Mouse (Mus musculus): ENCODE measurements around the gene Ero1l. TPM values are rescaled to one million over a fixed set of nuclear protein-coding genes. Genes with fewer than 3 reads are reported as not detected.

Ero1l gene
- polyA plus RNA-seq, 1 experiment, result 9.4 TPM

DNA sequence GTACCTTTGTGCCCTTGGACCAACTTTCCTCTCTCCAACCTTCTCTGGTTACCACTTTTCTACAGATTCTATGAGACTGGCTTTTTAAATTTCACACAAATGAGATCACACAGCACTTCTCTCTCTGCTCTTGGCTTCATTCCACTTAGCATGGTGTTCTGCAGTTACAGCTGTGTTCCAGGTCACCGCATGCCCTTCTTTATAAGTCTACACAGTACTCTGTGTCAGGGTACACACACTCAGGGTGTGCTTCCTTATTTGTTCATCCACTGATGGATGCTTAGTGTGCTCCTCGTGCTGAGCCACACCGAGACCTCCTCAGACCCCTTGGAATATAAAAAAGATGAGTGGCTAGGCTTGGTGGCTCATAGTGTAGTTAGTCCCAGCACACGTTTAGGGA is 1.5 kb upstream of the Ero1l start:
- Histone ChIP-seq H3K4me1 (ENCODE audit: control insufficient read depth, insufficient read depth, low read length) (no peaks in the 10 kb centered on the region), H3K36me3 (ENCODE audit: control insufficient read depth, insufficient read depth, low read length) (no peaks in the 10 kb centered on the region), H3K4me3 (ENCODE audit: insufficient read depth, low read depth, low read length) (no peak overlapping the region), H3K27me3 (replicated peaks; ENCODE audit: control insufficient read depth, insufficient read depth, low read length) (no peaks in the 10 kb centered on the region), H3K27ac (ENCODE audit: insufficient read depth, low read depth, low read length) (no peak overlapping the region)
- no peak for DNase-seq
- TF ChIP-seq POLR2A (IDR thresholded peaks at IDR 0.05; ENCODE audit: low read depth, low read length) (no peak), CTCF (conservative IDR thresholded peaks at IDR 0.05; ENCODE audit: insufficient read depth, insufficient read length, low read depth, low read length) (no peak)
- 57% methylated on average over 4 of the region's 4 CpGs for WGBS

DNA sequence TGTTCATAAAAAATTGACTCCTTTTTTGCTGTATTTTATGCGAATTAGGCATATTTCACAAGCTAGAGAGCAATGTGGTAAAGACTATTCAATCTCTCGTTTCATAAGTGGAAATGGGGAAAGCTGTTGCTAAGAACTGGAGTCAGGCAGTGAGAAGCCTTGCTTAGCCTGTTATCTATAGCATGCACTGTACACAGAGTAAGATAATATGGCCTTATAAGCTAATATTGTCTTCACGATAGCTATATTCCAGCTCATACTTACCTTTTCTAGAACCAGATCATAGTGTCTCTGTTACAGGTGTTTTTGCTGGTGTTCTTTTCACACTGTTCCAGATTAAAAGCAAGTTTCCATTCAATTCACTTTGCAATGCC is 653 bp upstream of the Ero1l start:
- Histone ChIP-seq H3K36me3 (ENCODE audit: control insufficient read depth, insufficient read depth, low read length) (no peaks in the 10 kb centered on the region), H3K27me3 (replicated peaks; ENCODE audit: control insufficient read depth, insufficient read depth, low read length) (no peaks in the 10 kb centered on the region), H3K4me1 (ENCODE audit: control insufficient read depth, insufficient read depth, low read length) (no peaks in the 10 kb centered on the region), H3K4me3 (ENCODE audit: insufficient read depth, low read depth, low read length) (no peak overlapping the region), H3K27ac (ENCODE audit: insufficient read depth, low read depth, low read length) (no peak overlapping the region)
- DNase-seq, result no peak
- TF ChIP-seq CTCF (conservative IDR thresholded peaks at IDR 0.05; ENCODE audit: insufficient read depth, insufficient read length, low read depth, low read length) (no peak), POLR2A (IDR thresholded peaks at IDR 0.05; ENCODE audit: low read depth, low read length) (no peak)
- 68% methylated on average over 3 of the region's 3 CpGs for WGBS

GRCm38 (mm10) chr14:45317921-45318411 is 605 bp downstream of the Ero1l start:
- WGBS, result 3% methylated on average over 38 of the region's 38 CpGs
- no peaks in the 10 kb centered on the region for H3K27me3 ChIP-seq (replicated peaks; ENCODE audit: control insufficient read depth, insufficient read depth, low read length)
- no peaks in the 10 kb centered on the region for H3K36me3 ChIP-seq (ENCODE audit: control insufficient read depth, insufficient read depth, low read length)
- peak; percentile 45 for DNase-seq
- peak overlapping the region; percentile 31 for H3K27ac ChIP-seq (ENCODE audit: insufficient read depth, low read depth, low read length)
- no peaks in the 10 kb centered on the region for H3K4me1 ChIP-seq (ENCODE audit: control insufficient read depth, insufficient read depth, low read length)
- H3K4me3 ChIP-seq (ENCODE audit: insufficient read depth, low read depth, low read length), result peak overlapping the region; percentile 74
- no peak for TF ChIP-seq POLR2A (IDR thresholded peaks at IDR 0.05; ENCODE audit: low read depth, low read length)
- no peak for TF ChIP-seq CTCF (conservative IDR thresholded peaks at IDR 0.05; ENCODE audit: insufficient read depth, insufficient read length, low read depth, low read length)

DNA sequence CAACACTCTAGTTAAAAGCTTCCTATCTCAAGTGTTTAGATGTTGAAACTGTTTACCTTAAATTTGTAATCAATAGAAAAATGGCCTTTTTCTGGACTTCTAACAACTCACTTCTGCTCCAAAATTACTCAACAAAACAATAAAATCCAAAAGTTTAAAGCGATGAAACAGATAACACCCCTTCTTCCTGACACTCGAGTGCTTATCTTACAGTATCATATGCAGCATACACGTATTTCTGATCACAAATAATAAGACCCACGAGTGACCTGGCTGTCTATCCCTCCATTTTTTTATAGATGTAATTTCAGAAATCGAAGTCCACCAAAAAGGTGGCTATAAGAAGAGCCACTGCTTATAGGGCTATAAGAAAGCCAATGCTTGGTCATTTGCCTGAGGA is 1.6 kb downstream of the Ero1l start:
- no peaks in the 10 kb centered on the region for H3K4me1 ChIP-seq (ENCODE audit: control insufficient read depth, insufficient read depth, low read length)
- H3K36me3 ChIP-seq (ENCODE audit: control insufficient read depth, insufficient read depth, low read length), result no peaks in the 10 kb centered on the region
- no peak overlapping the region for H3K27ac ChIP-seq (ENCODE audit: insufficient read depth, low read depth, low read length)
- no peaks in the 10 kb centered on the region for H3K27me3 ChIP-seq (replicated peaks; ENCODE audit: control insufficient read depth, insufficient read depth, low read length)
- no peak for TF ChIP-seq POLR2A (IDR thresholded peaks at IDR 0.05; ENCODE audit: low read depth, low read length)
- TF ChIP-seq CTCF (conservative IDR thresholded peaks at IDR 0.05; ENCODE audit: insufficient read depth, insufficient read length, low read depth, low read length), result no peak
- no peak overlapping the region for H3K4me3 ChIP-seq (ENCODE audit: insufficient read depth, low read depth, low read length)
- WGBS, result 82% methylated on average over 5 of the region's 5 CpGs
- no peak for DNase-seq

DNA sequence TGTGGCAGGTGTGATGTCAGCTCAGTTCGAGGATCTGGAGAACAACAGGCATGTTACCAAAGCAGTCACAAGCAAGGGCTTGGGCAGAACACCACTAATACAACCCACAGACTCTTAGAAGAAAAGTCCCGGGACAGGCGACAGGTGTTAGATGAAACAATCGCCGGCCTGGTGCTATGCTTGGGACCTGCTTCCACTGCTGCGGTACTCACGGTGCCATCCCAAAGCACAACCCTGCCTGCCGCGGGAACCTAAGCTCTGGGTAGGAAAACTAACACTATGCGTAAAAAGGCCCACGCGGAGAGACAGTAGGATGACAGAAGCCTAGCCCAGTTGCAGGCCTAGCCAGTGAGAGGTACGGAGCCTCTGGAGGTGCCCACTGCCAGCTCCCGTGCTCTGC is 8.5 kb downstream of the Ero1l start:
- Histone ChIP-seq H3K4me3 (ENCODE audit: insufficient read depth, low read depth, low read length) (no peak overlapping the region), H3K27ac (ENCODE audit: insufficient read depth, low read depth, low read length) (no peak overlapping the region), H3K36me3 (ENCODE audit: control insufficient read depth, insufficient read depth, low read length) (no peaks in the 10 kb centered on the region), H3K27me3 (replicated peaks; ENCODE audit: control insufficient read depth, insufficient read depth, low read length) (no peaks in the 10 kb centered on the region), H3K4me1 (ENCODE audit: control insufficient read depth, insufficient read depth, low read length) (no peaks in the 10 kb centered on the region)
- no peak for TF ChIP-seq CTCF (conservative IDR thresholded peaks at IDR 0.05; ENCODE audit: insufficient read depth, insufficient read length, low read depth, low read length)
- TF ChIP-seq POLR2A (IDR thresholded peaks at IDR 0.05; ENCODE audit: low read depth, low read length), result no peak
- no peak for DNase-seq
- 92% methylated on average over 14 of the region's 14 CpGs for WGBS

- Histone ChIP-seq H3K36me3 (ENCODE audit: control insufficient read depth, insufficient read depth, low read length) (no peaks in the 10 kb centered on the region), H3K27me3 (replicated peaks; ENCODE audit: control insufficient read depth, insufficient read depth, low read length) (no peaks in the 10 kb centered on the region), H3K27ac (ENCODE audit: insufficient read depth, low read depth, low read length) (no peak overlapping the region), H3K4me3 (ENCODE audit: insufficient read depth, low read depth, low read length) (no peak overlapping the region), H3K4me1 (ENCODE audit: control insufficient read depth, insufficient read depth, low read length) (no peaks in the 10 kb centered on the region)
- 83% methylated on average over 13 of the region's 13 CpGs for WGBS
- no peak for TF ChIP-seq CTCF (conservative IDR thresholded peaks at IDR 0.05; ENCODE audit: insufficient read depth, insufficient read length, low read depth, low read length)
- no peak for TF ChIP-seq POLR2A (IDR thresholded peaks at IDR 0.05; ENCODE audit: low read depth, low read length)
- peak; percentile 20 for DNase-seq
Measured at GRCm38 (mm10) chr14:45309646-45310045, 8.9 kb downstream of the Ero1l start.

- H3K36me3 ChIP-seq (ENCODE audit: control insufficient read depth, insufficient read depth, low read length), result no peaks in the 10 kb centered on the region; the same call in 1 of the 2 replicates
- H3K4me1 ChIP-seq (ENCODE audit: control insufficient read depth, insufficient read depth, low read length), result no peaks in the 10 kb centered on the region
- TF ChIP-seq CTCF (conservative IDR thresholded peaks at IDR 0.05; ENCODE audit: insufficient read depth, insufficient read length, low read depth, low read length), result no peak
- TF ChIP-seq POLR2A (IDR thresholded peaks at IDR 0.05; ENCODE audit: low read depth, low read length), result no peak
- 84% methylated on average over 8 of the region's 8 CpGs for WGBS
- DNase-seq, result no peak
- H3K27ac ChIP-seq (ENCODE audit: insufficient read depth, low read depth, low read length), result no peak overlapping the region
- no peaks in the 10 kb centered on the region for H3K27me3 ChIP-seq (replicated peaks; ENCODE audit: control insufficient read depth, insufficient read depth, low read length)
- H3K4me3 ChIP-seq (ENCODE audit: insufficient read depth, low read depth, low read length), result no peak overlapping the region
Measured at GRCm38 (mm10) chr14:45307630-45308328, 10.8 kb downstream of the Ero1l start.
